Mouse (Mus musculus) forebrain, embryonic 14.5 days (tissue): Measurements from ENCODE around the gene Vsig10l. TPM values are rescaled to one million over a fixed set of nuclear protein-coding genes. Genes with fewer than 3 reads are reported as not detected.

Experiments
- ATAC-seq: fragments of 200-750 bp; cut with Nextera tagmentation; 2 replicates; pipeline ENCODE4 v1.8.0; 2017; ENCODE audit warnings: mild to moderate bottlenecking, moderate library complexity
- DNase-seq: peaks from one replicate; pipeline ENCODE4 v3.0.0-alpha.2; 2015; ENCODE audit warnings: low spot score
- H3K27ac ChIP-seq: fragments of 300-500 bp; sonication (generic); 2 replicates; pipeline ENCODE4 v1.5.1; 2014; ENCODE audit warnings: low read depth, mild to moderate bottlenecking, control low read depth, low read length, moderate library complexity
- H3K27me3 ChIP-seq: fragments of 300-500 bp; sonication (generic); replicated peaks from 2 replicates; pipeline ENCODE4 v1.6.1; 2014; ENCODE audit warnings: low read length, control low read depth, mixed read lengths; ENCODE audit not compliant: control insufficient read depth, insufficient read depth
- H3K36me3 ChIP-seq: fragments of 300-500 bp; sonication (generic); 2 replicates; pipeline ENCODE4 v1.6.1; 2014; ENCODE audit warnings: low read length, control low read depth; ENCODE audit not compliant: control insufficient read depth, insufficient read depth
- H3K4me1 ChIP-seq: fragments of 300-500 bp; sonication (generic); 2 replicates; pipeline ENCODE4 v1.6.1; 2014; ENCODE audit warnings: antibody characterized with exemption, low read length, control low read depth; ENCODE audit not compliant: control insufficient read depth, insufficient read depth
- H3K4me2 ChIP-seq: fragments of 300-500 bp; sonication (generic); 2 replicates; pipeline ENCODE4 v1.6.1; 2014; ENCODE audit warnings: mild to moderate bottlenecking, control low read depth, low read length
- H3K4me3 ChIP-seq: fragments of 300-500 bp; sonication (generic); 2 replicates; pipeline ENCODE4 v1.5.1; 2014; ENCODE audit warnings: low read depth, low read length, control low read depth
- H3K9ac ChIP-seq: fragments of 300-500 bp; sonication (generic); 2 replicates; pipeline ENCODE4 v1.6.1; 2014; ENCODE audit warnings: mild to moderate bottlenecking, low read length, control low read depth, moderate library complexity
- H3K9me3 ChIP-seq: fragments of 300-500 bp; sonication (generic); replicated peaks from 2 replicates; pipeline ENCODE4 v1.6.1; 2016; ENCODE audit warnings: low read length, control low read depth, mixed read lengths; ENCODE audit not compliant: control insufficient read depth
- WGBS: fragments of 180-500 bp; shearing (Covaris S2); extraction: QIAGEN DNeasy Blood & Tissue Kit; methylation state at CpG from one replicate; pipeline ENCODE4 v1.1.7; 2014; 5-methylcytosine and 5-hydroxymethylcytosine counted together
- polyA plus RNA-seq: library from polyadenylated mRNA; unstranded; fragments of >200 nt; fragmentation: Nextera tagmentation; extraction: Ambion mirVana; gene quantifications from 2 replicates; pipeline ENCODE4 v1.2.1, GENCODE M21; 2014

The Vsig10l gene
- polyA plus RNA-seq, 1 experiment from 2014 or later: 3.2 TPM

- no peaks in the 10 kb centered on the region for H3K9me3 ChIP-seq
- H3K4me1 ChIP-seq: no peaks in the 10 kb centered on the region; the same call in 1 of the 2 replicates
- 1% methylated on average over 33 of the region's 33 CpGs for WGBS
- ATAC-seq (peak; percentile 60), DNase-seq (peak; percentile 82)
- peaks cover 9% of the 10 kb centered on the region for H3K27me3 ChIP-seq
- no peak overlapping the region for H3K27ac ChIP-seq
- peak overlapping the region; percentile 36 for H3K4me3 ChIP-seq
- no peaks in the 10 kb centered on the region for H3K36me3 ChIP-seq
- H3K9ac ChIP-seq: peak overlapping the region; percentile 49
- H3K4me2 ChIP-seq: peak overlapping the region; percentile 73
Observed at GRCm38 (mm10) chr7:43466099-43466694, 3.2 kb downstream of the Vsig10l start.

GRCm38 (mm10) chr7:43470373-43470772 lies 7.4 kb downstream of the Vsig10l start:
- Histone ChIP-seq H3K9ac (no peak overlapping the region), H3K4me2 (no peak overlapping the region), H3K36me3 (peaks cover 16% of the 10 kb centered on the region), H3K27ac (no peak overlapping the region), H3K4me1 (no peaks in the 10 kb centered on the region; the same call in 1 of the 2 replicates), H3K4me3 (no peak overlapping the region), H3K27me3 (no peaks in the 10 kb centered on the region; the same call in 1 of the 2 replicates), H3K9me3 (no peaks in the 10 kb centered on the region)
- ATAC-seq: no peak
- WGBS: 39% methylated on average over 8 of the region's 8 CpGs
- peak; percentile 48 for DNase-seq

- WGBS: 17% methylated on average over 23 of the region's 23 CpGs
- H3K36me3 ChIP-seq: peaks cover 32% of the 10 kb centered on the region
- no peak for DNase-seq
Observed at GRCm38 (mm10) chr7:43475706-43476105, 12.8 kb downstream of the Vsig10l start.

GRCm38 (mm10) chr7:43476376-43476775 lies 13.4 kb downstream of the Vsig10l start:
- Histone ChIP-seq H3K4me1 (0 out of 2 replicates have a peak, but pooled peaks cover 2% of the 10 kb centered on the region), H3K9me3 (no peaks in the 10 kb centered on the region), H3K27ac (no peak overlapping the region), H3K36me3 (peaks cover 32% of the 10 kb centered on the region), H3K27me3 (0 out of 2 replicates have a peak, but pooled peaks cover 10% of the 10 kb centered on the region), H3K9ac (no peak overlapping the region), H3K4me3 (no peak overlapping the region), H3K4me2 (no peak overlapping the region)
- 16% methylated on average over 12 of the region's 13 CpGs for WGBS
- ATAC-seq (peak; percentile 26; the same call in 1 of the 2 replicates), DNase-seq (no peak)

More at GRCm38 (mm10) chr7:43475706-43476105, 12.8 kb downstream of the Vsig10l start:
- no peak for ATAC-seq
- H3K4me2 ChIP-seq: no peak overlapping the region
- no peak overlapping the region for H3K9ac ChIP-seq
- H3K27ac ChIP-seq: no peak overlapping the region
- 0 out of 2 replicates have a peak, but pooled peaks cover 2% of the 10 kb centered on the region for H3K4me1 ChIP-seq
- H3K9me3 ChIP-seq: no peaks in the 10 kb centered on the region
- H3K27me3 ChIP-seq: 0 out of 2 replicates have a peak, but pooled peaks cover 10% of the 10 kb centered on the region
- no peak overlapping the region for H3K4me3 ChIP-seq

GRCm38 (mm10) chr7:43481191-43481590 lies 18.2 kb downstream of the Vsig10l start:
- DNase-seq: no peak
- Histone ChIP-seq H3K9me3 (no peaks in the 10 kb centered on the region), H3K36me3 (peaks cover 8% of the 10 kb centered on the region; the same call in 1 of the 2 replicates), H3K27me3 (0 out of 2 replicates have a peak, but pooled peaks cover 10% of the 10 kb centered on the region), H3K4me3 (no peak overlapping the region), H3K27ac (no peak overlapping the region), H3K4me2 (no peak overlapping the region), H3K4me1 (peaks cover 11% of the 10 kb centered on the region), H3K9ac (no peak overlapping the region)
- no peak for ATAC-seq
- 80% methylated on average over 3 of the region's 3 CpGs for WGBS

GRCm38 (mm10) chr7:43482090-43482716 lies 19.3 kb downstream of the Vsig10l start:
- Histone ChIP-seq H3K4me1 (peaks cover 11% of the 10 kb centered on the region), H3K4me2 (no peak overlapping the region), H3K36me3 (peaks cover 8% of the 10 kb centered on the region; the same call in 1 of the 2 replicates), H3K9ac (no peak overlapping the region), H3K27ac (no peak overlapping the region), H3K9me3 (no peaks in the 10 kb centered on the region), H3K4me3 (no peak overlapping the region), H3K27me3 (0 out of 2 replicates have a peak, but pooled peaks cover 10% of the 10 kb centered on the region)
- 24% methylated on average over 8 of the region's 8 CpGs for WGBS
- peak; percentile 64 for DNase-seq
- peak; percentile 76 for ATAC-seq

GRCm38 (mm10) chr7:43483236-43483635 lies 20.3 kb downstream of the Vsig10l start:
- Histone ChIP-seq H3K27ac (no peak overlapping the region), H3K4me1 (peaks cover 13% of the 10 kb centered on the region), H3K4me3 (no peak overlapping the region), H3K4me2 (no peak overlapping the region), H3K9ac (no peak overlapping the region), H3K27me3 (no peaks in the 10 kb centered on the region), H3K36me3 (peaks cover 8% of the 10 kb centered on the region; the same call in 1 of the 2 replicates), H3K9me3 (no peaks in the 10 kb centered on the region)
- DNase-seq (no peak), ATAC-seq (no peak)
- WGBS: 34% methylated on average over 10 of the region's 10 CpGs

GRCm38 (mm10) chr7:43488646-43489045 lies 25.7 kb downstream of the Vsig10l start:
- Histone ChIP-seq H3K4me2 (peak overlapping the region; percentile 74), H3K4me3 (peak overlapping the region; percentile 64), H3K36me3 (no peaks in the 10 kb centered on the region), H3K27me3 (no peaks in the 10 kb centered on the region), H3K4me1 (peaks cover 9% of the 10 kb centered on the region; the same call in 1 of the 2 replicates), H3K27ac (peak overlapping the region; percentile 84; the same call in 1 of the 2 replicates), H3K9me3 (no peaks in the 10 kb centered on the region), H3K9ac (peak overlapping the region; percentile 94)
- DNase-seq (no peak), ATAC-seq (no peak)
- 28% methylated on average over 5 of the region's 5 CpGs for WGBS
